Mouse (Mus musculus) thymus, postnatal 0 days (tissue): ENCODE measurements around the gene Nhlrc4. TPM values are rescaled to one million over a fixed set of nuclear protein-coding genes. Genes with fewer than 3 reads are reported as not detected.

Source experiments
- DNase-seq: peaks from one replicate; pipeline ENCODE4 v3.0.0-alpha.2; 2015; ENCODE audit warnings: low spot score
- polyA plus RNA-seq: library from polyadenylated mRNA; unstranded; fragments of >200 nt; fragmentation: Nextera tagmentation; extraction: Ambion mirVana; gene quantifications from 2 replicates; pipeline ENCODE4 v1.2.1, GENCODE M21; 2015

Nhlrc4 gene
- polyA plus RNA-seq, 1 experiment from 2014 or later = 0.46 TPM

- no peak for DNase-seq
Measured at GRCm38 (mm10) chr17:25958771-25959494, 14.2 kb upstream of the Nhlrc4 start.

- DNase-seq = no peak
Measured at GRCm38 (mm10) chr17:25957586-25958051, 12.9 kb upstream of the Nhlrc4 start.

GRCm38 (mm10) chr17:25956631-25957030, 11.9 kb upstream of the Nhlrc4 start:
- no peak for DNase-seq

DNA sequence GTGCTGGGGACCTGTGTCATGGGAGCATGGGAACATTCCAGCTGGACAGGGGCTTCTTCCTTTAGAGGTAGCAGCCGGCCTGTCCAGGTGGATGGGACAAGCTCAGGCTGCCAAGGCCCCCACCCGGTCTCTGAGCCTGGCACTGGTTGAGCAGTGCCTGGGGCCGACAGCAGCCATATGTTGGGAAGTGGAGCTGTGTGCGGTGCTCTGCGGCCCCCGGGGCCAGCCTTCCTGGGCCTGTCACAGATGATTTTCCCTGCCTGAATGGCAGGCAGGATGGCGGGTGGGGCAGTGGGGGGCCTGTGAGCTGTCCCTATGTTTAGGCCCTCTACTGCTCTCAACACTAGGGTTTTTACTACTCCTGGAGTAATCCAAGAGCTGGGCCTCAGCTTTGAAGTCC, 11.4 kb upstream of the Nhlrc4 start:
- DNase-seq = no peak

DNA sequence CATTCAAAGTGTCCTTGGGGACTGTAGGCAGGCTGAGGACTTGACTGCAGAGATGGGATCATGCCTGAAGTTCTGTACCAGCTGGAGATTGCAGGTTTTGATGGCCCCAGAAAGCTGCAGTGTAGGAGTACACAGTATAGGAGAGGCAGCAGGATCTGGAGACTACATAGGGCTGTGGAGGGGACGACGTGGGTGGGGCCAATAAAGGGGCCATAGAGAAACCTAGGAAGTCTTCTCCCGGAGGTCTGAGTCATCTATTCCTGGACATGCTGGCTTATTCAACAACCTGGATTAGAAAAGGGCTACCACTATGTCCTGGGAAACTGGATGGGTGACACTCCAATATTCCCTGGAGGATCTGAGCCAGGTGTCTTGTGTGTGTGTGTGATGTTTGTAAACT, 11.0 kb upstream of the Nhlrc4 start:
- DNase-seq = no peak

DNA sequence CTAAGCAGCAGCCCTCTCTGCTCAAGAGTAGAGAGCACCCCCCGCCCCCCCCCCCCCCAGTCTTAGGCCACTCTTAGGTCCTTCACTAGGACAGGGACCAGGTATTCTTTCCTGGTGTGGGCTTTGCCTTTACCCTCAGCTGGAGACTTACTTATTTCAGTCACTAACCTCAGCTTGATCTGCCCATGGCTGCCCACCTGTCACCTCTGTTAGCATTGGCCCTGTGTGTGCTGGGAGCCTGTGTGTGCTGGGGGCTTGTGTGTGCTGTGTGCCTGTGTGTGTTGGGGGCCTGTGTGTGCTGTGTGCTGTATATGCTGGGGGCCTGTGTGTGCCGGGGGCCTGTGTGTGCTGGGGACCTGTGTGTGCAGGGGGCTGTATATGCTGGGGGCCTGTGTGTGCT, 9.9 kb upstream of the Nhlrc4 start:
- DNase-seq = no peak

DNA sequence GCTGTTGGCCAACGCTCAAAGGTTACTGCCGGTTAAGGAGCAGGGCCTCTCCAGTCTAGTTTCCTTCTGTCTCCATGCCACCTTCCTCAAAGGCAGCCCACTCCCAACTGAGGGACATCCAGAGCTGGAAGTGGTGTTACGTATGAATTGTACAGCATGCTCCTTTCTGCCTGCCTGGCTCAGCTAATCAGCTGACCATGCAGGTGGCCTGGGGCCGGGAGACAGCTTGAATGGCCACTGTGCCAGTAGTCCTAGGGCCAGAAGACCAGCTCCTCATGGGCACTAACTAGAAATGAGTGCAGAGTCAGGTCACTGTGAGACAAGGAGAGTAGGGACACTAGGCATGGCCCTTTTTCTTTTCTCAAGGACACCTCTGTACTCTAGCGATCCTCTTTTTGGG, 8.4 kb upstream of the Nhlrc4 start:
- DNase-seq = no peak

- no peak for DNase-seq
Measured at GRCm38 (mm10) chr17:25951803-25952623, 7.3 kb upstream of the Nhlrc4 start, which contains the start of gene A930017K11Rik. Gene A930017K11Rik, minus strand, starts transcription at chr17:25952565.

- no peak for DNase-seq
Measured at GRCm38 (mm10) chr17:25951225-25951802, 6.6 kb upstream of the Nhlrc4 start.

GRCm38 (mm10) chr17:25950706-25951105, 5.9 kb upstream of the Nhlrc4 start:
- DNase-seq = no peak

- no peak for DNase-seq
Measured at GRCm38 (mm10) chr17:25949981-25950380, 5.2 kb upstream of the Nhlrc4 start.

- DNase-seq = no peak
Measured at GRCm38 (mm10) chr17:25948051-25948450, 3.3 kb upstream of the Nhlrc4 start.

DNA sequence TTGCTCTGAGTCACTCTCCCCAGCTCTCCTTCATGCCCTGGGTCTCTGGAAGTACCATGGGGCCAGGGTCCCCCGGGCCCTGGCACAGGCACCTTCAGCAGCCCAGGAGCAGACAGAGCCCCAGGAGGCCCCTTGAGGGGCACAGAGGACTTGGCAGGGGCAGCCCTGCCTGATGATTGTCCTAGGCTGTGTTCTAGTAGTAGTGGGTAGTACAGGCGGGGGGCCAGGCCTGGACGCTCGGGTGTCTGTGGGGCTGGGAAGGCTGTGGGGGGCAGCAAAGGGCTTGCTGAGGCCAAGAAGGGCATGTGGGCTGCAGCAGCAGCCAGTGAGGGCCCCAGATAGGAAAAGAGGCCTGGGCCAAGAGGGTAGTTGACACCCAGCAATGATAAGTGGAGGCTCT, 2.8 kb upstream of the Nhlrc4 start:
- no peak for DNase-seq

GRCm38 (mm10) chr17:25946891-25947290, 2.1 kb upstream of the Nhlrc4 start:
- no peak for DNase-seq

GRCm38 (mm10) chr17:25946349-25946748, 1.6 kb upstream of the Nhlrc4 start:
- DNase-seq = no peak

DNA sequence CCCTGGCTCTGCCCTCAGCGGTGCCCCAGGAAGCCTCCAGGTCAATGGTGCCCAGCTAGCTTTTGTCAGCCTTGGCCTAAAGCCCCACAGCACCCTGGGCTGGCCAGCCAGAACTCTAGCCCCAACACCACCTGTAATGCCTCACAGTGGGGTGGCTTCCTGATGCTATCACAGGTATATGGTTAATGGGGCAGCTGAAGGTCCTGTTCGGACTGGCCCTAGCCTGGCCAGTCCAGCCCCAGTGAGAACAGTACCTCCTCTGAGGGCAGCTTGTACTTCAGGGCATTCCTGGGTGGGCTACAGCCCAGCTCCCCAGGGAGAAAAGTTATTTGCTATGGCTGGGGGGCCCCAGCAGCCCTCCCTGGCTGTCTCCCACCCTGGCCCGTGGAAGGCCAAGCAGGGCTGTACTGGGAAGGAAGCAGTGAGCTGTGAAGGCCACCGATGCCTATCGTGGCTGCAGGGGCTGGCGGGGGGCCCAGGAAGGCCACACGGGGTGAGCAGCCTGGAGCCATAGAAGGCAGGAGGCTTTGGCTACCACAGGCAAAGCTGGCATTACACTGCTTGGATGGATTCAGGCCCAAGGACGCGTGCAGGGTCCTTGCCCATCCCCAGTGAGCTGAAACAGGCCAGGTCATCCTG, 875 bp upstream of the Nhlrc4 start:
- no peak for DNase-seq

GRCm38 (mm10) chr17:25943769-25944168, 992 bp downstream of the Nhlrc4 start:
- no peak for DNase-seq

DNA sequence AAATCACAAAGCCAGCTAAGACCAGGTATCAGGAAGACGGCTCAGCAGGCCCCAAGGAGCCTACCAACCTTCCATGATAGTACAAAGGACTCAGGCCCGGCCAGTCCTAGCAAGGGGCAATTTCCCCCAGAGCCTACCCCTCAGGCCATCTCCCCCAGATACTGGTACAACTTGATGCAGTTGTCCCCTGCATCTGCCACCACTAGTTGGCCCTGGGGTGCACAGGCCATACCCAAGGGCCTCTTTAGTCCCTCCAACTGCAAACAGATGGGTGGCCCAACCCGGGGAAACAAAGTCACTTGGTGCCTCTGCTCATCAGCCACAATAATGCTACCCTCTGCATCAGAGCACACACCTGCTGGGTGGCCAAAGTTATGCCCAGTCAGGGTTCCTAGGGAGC, 1.5 kb downstream of the Nhlrc4 start:
- no peak for DNase-seq

- no peak for DNase-seq
Measured at GRCm38 (mm10) chr17:25942597-25943151, 2.1 kb downstream of the Nhlrc4 start.

- DNase-seq = peak; percentile 65
Measured at GRCm38 (mm10) chr17:25941511-25942241, 3.1 kb downstream of the Nhlrc4 start.

- no peak for DNase-seq
Measured at GRCm38 (mm10) chr17:25934526-25934925, 10.2 kb downstream of the Nhlrc4 start.
